Mouse (Mus musculus): Measurements from ENCODE around the gene Rbl2. TPM values are rescaled to one million over a fixed set of nuclear protein-coding genes. Genes with fewer than 3 reads are reported as not detected.

The Rbl2 gene
- polyA plus RNA-seq (2012; rRNA removed) = 29.0 and 29.4 TPM in 2 replicates

GRCm38 (mm10) chr8:91069834-91070233 lies at the start of gene Rbl2:
TSS of gene Rbl2 (plus strand) at chr8:91070057.

Other genes with a start within 250 kb of the Rbl2 start
- 59.1 and 67.9 TPM in 2 replicates for gene Chd9, start 241.7 kb upstream of the Rbl2 start, polyA plus RNA-seq (2012; rRNA removed)
- gene Aktip, start 129.9 kb downstream of the Rbl2 start, polyA plus RNA-seq (2012; rRNA removed) = 85.4 and 87.1 TPM in 2 replicates
- 8.5 and 10.2 TPM in 2 replicates for gene Rpgrip1l, start 243.2 kb downstream of the Rbl2 start, polyA plus RNA-seq (2012; rRNA removed)
- 115 and 119 TPM in 2 replicates for gene Fto, start 243.5 kb downstream of the Rbl2 start, polyA plus RNA-seq (2012; rRNA removed)